Mouse (Mus musculus): ENCODE results near the gene Bricd5. TPM values are rescaled to one million over a fixed set of nuclear protein-coding genes. Genes with fewer than 3 reads are reported as not detected.

The Bricd5 gene
- total and polyA plus RNA-seq, 2 experiments from 2014 or later: 0.95 TPM; not detected in 1

GRCm38 (mm10) chr17:24520450-24520849 lies 46.8 kb downstream of the Bricd5 start:
- H3K4me3 ChIP-seq (ENCODE audit: low read depth, low read length): no peak overlapping the region
- no peak for ATAC-seq (ENCODE audit: low FRiP score)
- no peak overlapping the region for H3K27ac ChIP-seq (ENCODE audit: low read depth, low read length)
- no peaks in the 10 kb centered on the region for H3K9me3 ChIP-seq (ENCODE audit: low read length)
- no peak for DNase-seq (ENCODE audit: low spot score)
- H3K4me2 ChIP-seq (ENCODE audit: low read depth, low read length, poor library complexity, severe bottlenecking): no peak overlapping the region
- H3K4me1 ChIP-seq (ENCODE audit: insufficient read depth, low read length): no peaks in the 10 kb centered on the region
- H3K36me3 ChIP-seq (ENCODE audit: insufficient read depth, low read length): peaks cover 46% of the 10 kb centered on the region
- H3K9ac ChIP-seq (replicated peaks; ENCODE audit: low read length, poor library complexity, severe bottlenecking): no peak overlapping the region
- no peaks in the 10 kb centered on the region for H3K27me3 ChIP-seq (ENCODE audit: insufficient read depth, low read length)
- no peak for TF ChIP-seq CTCF (IDR thresholded peaks at IDR 0.05)
- WGBS: 94% methylated on average over 4 of the region's 4 CpGs

GRCm38 (mm10) chr17:24524734-24525133 lies 51.0 kb downstream of the Bricd5 start:
- H3K36me3 ChIP-seq (ENCODE audit: insufficient read depth, low read length): peaks cover 13% of the 10 kb centered on the region
- no peak for TF ChIP-seq CTCF (IDR thresholded peaks at IDR 0.05)
- no peaks in the 10 kb centered on the region for H3K9me3 ChIP-seq (ENCODE audit: low read length)
- H3K27ac ChIP-seq (ENCODE audit: low read depth, low read length): no peak overlapping the region
- no peak overlapping the region for H3K4me2 ChIP-seq (ENCODE audit: low read depth, low read length, poor library complexity, severe bottlenecking)
- 69% methylated on average over 2 of the region's 2 CpGs for WGBS
- ATAC-seq (ENCODE audit: low FRiP score): no peak
- DNase-seq (ENCODE audit: low spot score): no peak
- H3K4me1 ChIP-seq (ENCODE audit: insufficient read depth, low read length): peaks cover 16% of the 10 kb centered on the region
- H3K27me3 ChIP-seq (ENCODE audit: insufficient read depth, low read length): no peaks in the 10 kb centered on the region
- 0 out of 2 replicates have a peak overlapping the region, but pooled peaks have one; percentile 0 for H3K9ac ChIP-seq (replicated peaks; ENCODE audit: low read length, poor library complexity, severe bottlenecking)
- no peak overlapping the region for H3K4me3 ChIP-seq (ENCODE audit: low read depth, low read length)

Other genes with a start within 250 kb of the Bricd5 start
- gene Ccnf, start 222.4 kb upstream of the Bricd5 start, total RNA-seq (2014; rRNA removed): 6.2 and 6.7 TPM in 2 replicates
- 5.0 and 5.3 TPM in 2 replicates for gene Ccnf, start 222.4 kb upstream of the Bricd5 start, polyA plus RNA-seq (2015; fragmentation: Nextera tagmentation; extraction: Ambion mirVana)
- 0.99 and 1.8 TPM in 2 replicates for gene Abca17, start 122.8 kb upstream of the Bricd5 start, total RNA-seq (2014; rRNA removed)
- 1.0 and 1.1 TPM in 2 replicates for gene Abca17, start 122.8 kb upstream of the Bricd5 start, polyA plus RNA-seq (2015; fragmentation: Nextera tagmentation; extraction: Ambion mirVana)
- gene Abca3, start 121.9 kb upstream of the Bricd5 start, total RNA-seq (2014; rRNA removed): 91.3 and 95.9 TPM in 2 replicates
- 28.8 and 32.7 TPM in 2 replicates for gene Abca3, start 121.9 kb upstream of the Bricd5 start, polyA plus RNA-seq (2015; fragmentation: Nextera tagmentation; extraction: Ambion mirVana)
- gene Rnps1, start 59.3 kb upstream of the Bricd5 start, total RNA-seq (2014; rRNA removed): 248 and 260 TPM in 2 replicates
- 347 and 350 TPM in 2 replicates for gene Rnps1, start 59.3 kb upstream of the Bricd5 start, polyA plus RNA-seq (2015; fragmentation: Nextera tagmentation; extraction: Ambion mirVana)
- gene Eci1, start 47.2 kb upstream of the Bricd5 start, total RNA-seq (2014; rRNA removed): 20.6 and 26.6 TPM in 2 replicates
- 31.0 and 41.1 TPM in 2 replicates for gene Eci1, start 47.2 kb upstream of the Bricd5 start, polyA plus RNA-seq (2015; fragmentation: Nextera tagmentation; extraction: Ambion mirVana)
- gene Dnase1l2, start 30.8 kb upstream of the Bricd5 start, total RNA-seq (2014; rRNA removed): 5.0 and 5.6 TPM in 2 replicates
- 0.94 and 1.1 TPM in 2 replicates for gene Dnase1l2, start 30.8 kb upstream of the Bricd5 start, polyA plus RNA-seq (2015; fragmentation: Nextera tagmentation; extraction: Ambion mirVana)
- 35.1 and 38.0 TPM in 2 replicates for gene E4f1, start 3.6 kb upstream of the Bricd5 start, total RNA-seq (2014; rRNA removed)
- 25.6 and 30.6 TPM in 2 replicates for gene E4f1, start 3.6 kb upstream of the Bricd5 start, polyA plus RNA-seq (2015; fragmentation: Nextera tagmentation; extraction: Ambion mirVana)
- gene Pgp, start 3.5 kb upstream of the Bricd5 start, total RNA-seq (2014; rRNA removed): 49.6 and 50.1 TPM in 2 replicates
- 86.8 and 88.7 TPM in 2 replicates for gene Pgp, start 3.5 kb upstream of the Bricd5 start, polyA plus RNA-seq (2015; fragmentation: Nextera tagmentation; extraction: Ambion mirVana)
- 51.8 and 60.8 TPM in 2 replicates for gene Mlst8, start 5.2 kb downstream of the Bricd5 start, total RNA-seq (2014; rRNA removed)
- gene Mlst8, start 5.2 kb downstream of the Bricd5 start, polyA plus RNA-seq (2015; fragmentation: Nextera tagmentation; extraction: Ambion mirVana): 28.4 and 29.5 TPM in 2 replicates
- 151 and 153 TPM in 2 replicates for gene Caskin1, start 14.7 kb downstream of the Bricd5 start, total RNA-seq (2014; rRNA removed)
- 43.9 and 47.5 TPM in 2 replicates for gene Caskin1, start 14.7 kb downstream of the Bricd5 start, polyA plus RNA-seq (2015; fragmentation: Nextera tagmentation; extraction: Ambion mirVana)
- 175 and 179 TPM in 2 replicates for gene Traf7, start 54.1 kb downstream of the Bricd5 start, total RNA-seq (2014; rRNA removed)
- 71.4 and 73.6 TPM in 2 replicates for gene Traf7, start 54.1 kb downstream of the Bricd5 start, polyA plus RNA-seq (2015; fragmentation: Nextera tagmentation; extraction: Ambion mirVana)
- gene Rab26, start 60.3 kb downstream of the Bricd5 start, total RNA-seq (2014; rRNA removed): 4.4 and 7.6 TPM in 2 replicates
- 15.5 and 17.7 TPM in 2 replicates for gene Rab26, start 60.3 kb downstream of the Bricd5 start, polyA plus RNA-seq (2015; fragmentation: Nextera tagmentation; extraction: Ambion mirVana)
- 73.6 and 84.3 TPM in 2 replicates for gene Pkd1, start 76.0 kb downstream of the Bricd5 start, total RNA-seq (2014; rRNA removed)
- 13.6 and 14.5 TPM in 2 replicates for gene Pkd1, start 76.0 kb downstream of the Bricd5 start, polyA plus RNA-seq (2015; fragmentation: Nextera tagmentation; extraction: Ambion mirVana)
- 106 and 114 TPM in 2 replicates for gene Tsc2, start 158.7 kb downstream of the Bricd5 start, total RNA-seq (2014; rRNA removed)
- 56.6 and 61.7 TPM in 2 replicates for gene Tsc2, start 158.7 kb downstream of the Bricd5 start, polyA plus RNA-seq (2015; fragmentation: Nextera tagmentation; extraction: Ambion mirVana)
- 4.5 and 6.2 TPM in 2 replicates for gene Nthl1, start 158.8 kb downstream of the Bricd5 start, total RNA-seq (2014; rRNA removed)
- gene Nthl1, start 158.8 kb downstream of the Bricd5 start, polyA plus RNA-seq (2015; fragmentation: Nextera tagmentation; extraction: Ambion mirVana): 6.0 and 7.2 TPM in 2 replicates
- gene Slc9a3r2, start 176.4 kb downstream of the Bricd5 start, total RNA-seq (2014; rRNA removed): 61.7 and 62.8 TPM in 2 replicates
- 52.1 and 52.7 TPM in 2 replicates for gene Slc9a3r2, start 176.4 kb downstream of the Bricd5 start, polyA plus RNA-seq (2015; fragmentation: Nextera tagmentation; extraction: Ambion mirVana)
- gene Npw, start 184.6 kb downstream of the Bricd5 start, total RNA-seq (2014; rRNA removed): not detected in 2 replicates
- 0.59 and 0.86 TPM in 2 replicates for gene Npw, start 184.6 kb downstream of the Bricd5 start, polyA plus RNA-seq (2015; fragmentation: Nextera tagmentation; extraction: Ambion mirVana)
- 36.4 and 40.0 TPM in 2 replicates for gene Zfp598, start 195.8 kb downstream of the Bricd5 start, total RNA-seq (2014; rRNA removed)
- 15.7 and 16.4 TPM in 2 replicates for gene Zfp598, start 195.8 kb downstream of the Bricd5 start, polyA plus RNA-seq (2015; fragmentation: Nextera tagmentation; extraction: Ambion mirVana)
- gene Syngr3, start 216.1 kb downstream of the Bricd5 start, total RNA-seq (2014; rRNA removed): 330 and 376 TPM in 2 replicates
- 334 and 375 TPM in 2 replicates for gene Syngr3, start 216.1 kb downstream of the Bricd5 start, polyA plus RNA-seq (2015; fragmentation: Nextera tagmentation; extraction: Ambion mirVana)
- gene Gfer, start 222.3 kb downstream of the Bricd5 start, total RNA-seq (2014; rRNA removed): 28.0 and 44.3 TPM in 2 replicates
- gene Gfer, start 222.3 kb downstream of the Bricd5 start, polyA plus RNA-seq (2015; fragmentation: Nextera tagmentation; extraction: Ambion mirVana): 36.7 and 39.4 TPM in 2 replicates
- 7.2 and 11.1 TPM in 2 replicates for gene Noxo1, start 222.3 kb downstream of the Bricd5 start, total RNA-seq (2014; rRNA removed)
- 1.9 and 2.1 TPM in 2 replicates for gene Noxo1, start 222.3 kb downstream of the Bricd5 start, polyA plus RNA-seq (2015; fragmentation: Nextera tagmentation; extraction: Ambion mirVana)
- 44.0 and 56.4 TPM in 2 replicates for gene Tbl3, start 233.8 kb downstream of the Bricd5 start, total RNA-seq (2014; rRNA removed)
- gene Tbl3, start 233.8 kb downstream of the Bricd5 start, polyA plus RNA-seq (2015; fragmentation: Nextera tagmentation; extraction: Ambion mirVana): 38.2 and 46.7 TPM in 2 replicates
- gene Rnf151, start 244.2 kb downstream of the Bricd5 start, total RNA-seq (2014; rRNA removed): not detected in 2 replicates
- not detected in 2 replicates for gene Rnf151, start 244.2 kb downstream of the Bricd5 start, polyA plus RNA-seq (2015; fragmentation: Nextera tagmentation; extraction: Ambion mirVana)
- gene Rps2, start 244.2 kb downstream of the Bricd5 start, total RNA-seq (2014; rRNA removed): 2,209 and 2,389 TPM in 2 replicates
- gene Rps2, start 244.2 kb downstream of the Bricd5 start, polyA plus RNA-seq (2015; fragmentation: Nextera tagmentation; extraction: Ambion mirVana): 749 and 802 TPM in 2 replicates

All from midbrain, postnatal 0 days (tissue).